Mouse (Mus musculus): ENCODE results near the gene Gm47283.

GRCm38 (mm10) chrY:90738431-90738680 lies 46.2 kb upstream of the Gm47283 start:
- TF ChIP-seq CTCF (IDR thresholded peaks at IDR 0.05; ENCODE audit: control insufficient read depth, insufficient read depth, insufficient read length): no peak
- no peak for TF ChIP-seq USF1 (IDR thresholded peaks at IDR 0.05; ENCODE audit: low read depth)
- TF ChIP-seq MAX (IDR thresholded peaks at IDR 0.05): no peak
- TF ChIP-seq CEBPB (IDR thresholded peaks at IDR 0.05; ENCODE audit: low read depth): no peak
- TF ChIP-seq MYOD1 (IDR thresholded peaks at IDR 0.05; ENCODE audit: control insufficient read depth, insufficient read length, low read depth): no peak
- TF ChIP-seq MYOG (IDR thresholded peaks at IDR 0.05; ENCODE audit: control insufficient read depth, extremely low read depth, insufficient read length): no peak
- TF ChIP-seq FOSL1 (IDR thresholded peaks at IDR 0.05; ENCODE audit: insufficient read depth, low read length, poor library complexity, severe bottlenecking): no peak

All from C2C12 (cell line).